Comparison of ENCODE assay signal across 8 mouse cellular contexts in the genomic region with DNA sequence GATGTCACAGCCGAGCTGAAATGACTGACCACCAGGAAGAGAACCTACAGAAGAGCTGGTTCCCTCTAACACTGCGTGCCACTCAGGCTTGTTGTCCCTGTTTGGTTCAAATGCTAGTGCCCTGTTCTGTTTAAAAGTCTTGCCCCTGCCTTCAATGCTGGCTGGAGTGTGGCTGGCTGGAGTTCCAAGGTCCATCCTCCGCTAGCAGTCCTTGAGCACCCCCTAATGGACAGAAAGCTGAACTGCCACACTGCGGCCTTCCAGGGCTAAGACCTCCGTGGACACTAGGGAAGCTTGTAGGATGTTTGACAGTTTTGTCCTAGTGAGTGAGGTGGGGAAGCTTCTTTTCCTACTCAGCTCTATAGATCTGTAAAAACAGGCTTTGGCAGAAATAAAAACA. TPM values are rescaled to one million over a fixed set of nuclear protein-coding genes. Genes with fewer than 3 reads are reported as not detected.
A peak's percentile ranks its signal among the peaks of the same experiment; 100 is the strongest.
DNase-seq lines count a peak whose midpoint lies in the region; ATAC-seq and TF ChIP-seq lines count a peak whose summit lies in the region.

No protein-coding gene starts in this region.

- no peaks in the 10 kb centered on the region for H3K27me3 ChIP-seq in intestine, embryonic 15.5 days (replicated peaks)
- H3K27me3 ChIP-seq in liver, embryonic 14.5 days (ENCODE audit: control insufficient read depth, insufficient read depth, low read length), result no peaks in the 10 kb centered on the region

- no peak overlapping the region for H3K27ac ChIP-seq in ES-E14 (ENCODE audit: insufficient read depth, low read depth, low read length, poor library complexity, severe bottlenecking)
- H3K27ac ChIP-seq in intestine, embryonic 15.5 days, result no peak overlapping the region
- H3K27ac ChIP-seq in liver, embryonic 14.5 days, result no peak overlapping the region

- in situ Hi-C loops in ES-E14 (cut with MboI; ENCODE audit: low sequenced_read_pairs in 2 of 2, unreplicated experiment in 2 of 2), result loop anchor here (10.0 to 25.0 kb wide), 4 partner anchors 543 to 1168 kb away; a partner anchor contains a TSS

- 0 out of 2 replicates have a peak overlapping the region, but pooled peaks have one; percentile 28 for H3K9ac ChIP-seq in ES-E14 (ENCODE audit: insufficient read depth, low read depth, low read length, poor library complexity, severe bottlenecking)
- no peak overlapping the region for H3K9ac ChIP-seq in intestine, embryonic 15.5 days
- no peak overlapping the region for H3K9ac ChIP-seq in liver, embryonic 14.5 days (replicated peaks)

- peak; percentile 69 to 70 for DNase-seq in B cell, adult 2 months
- peak; percentile 83 for DNase-seq in ES-E14 (ENCODE audit: low read depth, low spot score)
- peak; percentile 66 for DNase-seq in cerebellum, adult 11 months
- DNase-seq in forelimb bud, embryonic 11.5 days (ENCODE audit: low read depth, low spot score), result peak; percentile 76
- DNase-seq in liver, embryonic 14.5 days (ENCODE audit: low read depth in 3 of 3, low spot score in 3 of 3), result no peak
- DNase-seq in thymus, postnatal 36 days, result peak; percentile 37 to 50

- no peaks in the 10 kb centered on the region for H3K36me3 ChIP-seq in ES-E14 (ENCODE audit: control insufficient read depth, insufficient read depth, low read length, poor library complexity, severe bottlenecking)
- H3K36me3 ChIP-seq in intestine, embryonic 15.5 days, result no peaks in the 10 kb centered on the region
- H3K36me3 ChIP-seq in liver, embryonic 14.5 days (replicated peaks; ENCODE audit: control insufficient read depth, insufficient read depth, low read depth), result no peaks in the 10 kb centered on the region

- no peak for TF ChIP-seq EP300 in liver, embryonic 14.5 days (IDR thresholded peaks at IDR 0.05; ENCODE audit: low read depth)

- H3K4me2 ChIP-seq in intestine, embryonic 15.5 days (replicated peaks), result no peak overlapping the region
- H3K4me2 ChIP-seq in liver, embryonic 14.5 days (ENCODE audit: low read depth), result no peak overlapping the region

- H3K4me1 ChIP-seq in ES-E14 (ENCODE audit: control insufficient read depth in 2 of 2, insufficient read depth in 2 of 2, low read length in 2 of 2, poor library complexity in 1 of 2), result no peaks in the 10 kb centered on the region
- no peaks in the 10 kb centered on the region for H3K4me1 ChIP-seq in intestine, embryonic 15.5 days (replicated peaks)
- no peaks in the 10 kb centered on the region for H3K4me1 ChIP-seq in liver, embryonic 14.5 days (replicated peaks; ENCODE audit: control insufficient read depth in 2 of 2, insufficient read depth in 2 of 2, low read length in 1 of 2)

- ATAC-seq in intestine, embryonic 15.5 days, result peak; percentile 84
- peak; percentile 71; the same call in 1 of the 2 replicates for ATAC-seq in liver, embryonic 14.5 days (ENCODE audit: insufficient read depth)
- ATAC-seq in neutrophil, adult 5-6 weeks (ENCODE audit: extremely low read depth, insufficient number of reproducible peaks, low FRiP score, poor library complexity, severe bottlenecking), result peak; percentile 84

- WGBS in intestine, embryonic 15.5 days, result 16% methylated on average over 5 of the region's 5 CpGs
- WGBS in liver, embryonic 14.5 days (ENCODE audit: insufficient replicate concordance), result 12% methylated on average over 5 of the region's 5 CpGs

- peak; percentile 98 for TF ChIP-seq CTCF in liver, embryonic 14.5 days (IDR thresholded peaks at IDR 0.05; ENCODE audit: low read depth)

- H3K9me3 ChIP-seq in ES-E14 (ENCODE audit: control insufficient read depth, insufficient read depth, low read depth, low read length), result no peaks in the 10 kb centered on the region
- H3K9me3 ChIP-seq in intestine, embryonic 15.5 days, result no peaks in the 10 kb centered on the region
- no peaks in the 10 kb centered on the region for H3K9me3 ChIP-seq in liver, embryonic 14.5 days (ENCODE audit: control insufficient read depth, low read length)

- no peak overlapping the region for H3K4me3 ChIP-seq in ES-E14 (ENCODE audit: insufficient read depth in 1 of 2, low read depth in 1 of 2, low read length in 2 of 2, poor library complexity in 1 of 2, severe bottlenecking in 1 of 2)
- H3K4me3 ChIP-seq in intestine, embryonic 15.5 days (replicated peaks), result no peak overlapping the region
- H3K4me3 ChIP-seq in liver, embryonic 14.5 days (ENCODE audit: insufficient read depth in 1 of 2, low read depth in 2 of 2, low read length in 2 of 2), result no peak overlapping the region

TF ChIP-seq in ES-E14, 5 proteins besides CTCF, POLR2A, EP300 and RAD21:
- TF ChIP-seq ZC3H11A (IDR thresholded peaks at IDR 0.05; ENCODE audit: borderline replicate concordance, low read depth, low read length) (peak; percentile 85; the same call in 1 of the 2 replicates), ZNF384 (IDR thresholded peaks at IDR 0.05; ENCODE audit: low read depth, low read length) (no peak), MAFK (IDR thresholded peaks at IDR 0.05; ENCODE audit: insufficient read depth, low read depth, low read length) (no peak), HCFC1 (IDR thresholded peaks at IDR 0.05; ENCODE audit: borderline replicate concordance, insufficient read depth, low read length) (no peak)

RNA-seq across cellular contexts. Expression of a gene that starts 8.6 kb away (rescaled TPM):
- 82.8 and 92.5 TPM in 2 replicates for total RNA-seq in ES-E14 (2012; rRNA removed)
- 70.2 and 74.9 TPM in 2 replicates for polyA plus RNA-seq in intestine, embryonic 15.5 days (2015; fragmentation: Nextera tagmentation; extraction: Ambion mirVana)
- polyA plus RNA-seq in liver, embryonic 14.5 days (2012; rRNA removed), result 23.2 and 28.2 TPM in 2 replicates
- 38.7 and 43.2 TPM in 2 replicates for polyA plus RNA-seq in liver, embryonic 14.5 days (2014; fragmentation: Nextera tagmentation; extraction: Ambion mirVana)
- 13.6 and 14.1 TPM in 2 replicates for total RNA-seq in neutrophil, adult 5-6 weeks (2017)

RNA-seq across cellular contexts. Expression of a gene that starts 26.9 kb away (rescaled TPM):
- 306 and 332 TPM in 2 replicates for total RNA-seq in ES-E14 (2012; rRNA removed)
- polyA plus RNA-seq in intestine, embryonic 15.5 days (2015; fragmentation: Nextera tagmentation; extraction: Ambion mirVana), result 2,231 and 2,526 TPM in 2 replicates
- 3,236 and 4,039 TPM in 2 replicates for polyA plus RNA-seq in liver, embryonic 14.5 days (2012; rRNA removed)
- polyA plus RNA-seq in liver, embryonic 14.5 days (2014; fragmentation: Nextera tagmentation; extraction: Ambion mirVana), result 5,334 and 6,015 TPM in 2 replicates
- 5.2 TPM in 1 of 2 replicates, not detected in the other for total RNA-seq in neutrophil, adult 5-6 weeks (2017)

RNA-seq across cellular contexts. Expression of a gene that starts 33.3 kb away (rescaled TPM):
- 541 and 635 TPM in 2 replicates for total RNA-seq in ES-E14 (2012; rRNA removed)
- 522 and 534 TPM in 2 replicates for polyA plus RNA-seq in intestine, embryonic 15.5 days (2015; fragmentation: Nextera tagmentation; extraction: Ambion mirVana)
- polyA plus RNA-seq in liver, embryonic 14.5 days (2012; rRNA removed), result 1,629 and 2,197 TPM in 2 replicates
- 1,576 and 1,601 TPM in 2 replicates for polyA plus RNA-seq in liver, embryonic 14.5 days (2014; fragmentation: Nextera tagmentation; extraction: Ambion mirVana)
- not detected in 2 replicates for total RNA-seq in neutrophil, adult 5-6 weeks (2017)

RNA-seq across cellular contexts. Expression of a gene that starts 53.3 kb away (rescaled TPM):
- 2.1 and 6.6 TPM in 2 replicates for total RNA-seq in ES-E14 (2012; rRNA removed)
- polyA plus RNA-seq in intestine, embryonic 15.5 days (2015; fragmentation: Nextera tagmentation; extraction: Ambion mirVana), result 4.4 and 5.6 TPM in 2 replicates
- 0.10 and 0.30 TPM in 2 replicates for polyA plus RNA-seq in liver, embryonic 14.5 days (2012; rRNA removed)
- polyA plus RNA-seq in liver, embryonic 14.5 days (2014; fragmentation: Nextera tagmentation; extraction: Ambion mirVana), result 0.61 TPM in 1 of 2 replicates, not detected in the other
- total RNA-seq in neutrophil, adult 5-6 weeks (2017), result not detected in 2 replicates

Comparison
In these comparisons a context has a peak if more than half of its experiments do, and no peak if none do; other contexts are left out.
1. DNase-seq: peak in B cell, adult 2 months (2 of 2), ES-E14 (single experiment), cerebellum, adult 11 months (single experiment), forelimb bud, embryonic 11.5 days (single experiment) and thymus, postnatal 36 days (2 of 2); none in liver, embryonic 14.5 days (0 of 3).
2. RNA of a gene that starts 26.9 kb away (total RNA-seq): 306 to 332 TPM in ES-E14; 5.2 TPM in neutrophil, adult 5-6 weeks; every median in the first group is over 10 times any median in the second.
3. RNA of a gene that starts 33.3 kb away (total RNA-seq): 541 to 635 TPM in ES-E14; not detected in neutrophil, adult 5-6 weeks; every median in the first group is over 100 times any median in the second.
4. Peak in every context shown above with its lines, with median percentiles within 50 percentile points of each other: ATAC-seq.